Mouse (Mus musculus) thymus, postnatal 14 days (tissue): ENCODE data around the gene Ppp6r3.
"Not testable (repeated sequence)": the region's sequence is repeated elsewhere in the genome, so short reads cannot be mapped to it uniquely, and the experiment has no call there.

Experiments used
- DNase-seq: peaks from one replicate; pipeline ENCODE4 v3.0.0; 2021

The Ppp6r3 gene

GRCm38 (mm10) chr19:3574593-3575094 lies 905 bp downstream of the Ppp6r3 start:
- no peak for DNase-seq

- DNase-seq: no peak
Observed at GRCm38 (mm10) chr19:3564309-3564708, 11.2 kb downstream of the Ppp6r3 start.

GRCm38 (mm10) chr19:3562752-3563151 lies 12.8 kb downstream of the Ppp6r3 start:
- no peak for DNase-seq

- no peak for DNase-seq
Observed at GRCm38 (mm10) chr19:3562298-3562697, 13.3 kb downstream of the Ppp6r3 start.

- no peak for DNase-seq
Observed at GRCm38 (mm10) chr19:3556169-3556827, 19.3 kb downstream of the Ppp6r3 start.

GRCm38 (mm10) chr19:3554785-3555184 lies 20.8 kb downstream of the Ppp6r3 start:
- DNase-seq: no peak

GRCm38 (mm10) chr19:3551573-3552159 lies 23.9 kb downstream of the Ppp6r3 start:
- no peak for DNase-seq

- no peak for DNase-seq
Observed at GRCm38 (mm10) chr19:3550101-3550500, 25.4 kb downstream of the Ppp6r3 start.

- no peak for DNase-seq
Observed at GRCm38 (mm10) chr19:3549263-3549662, 26.3 kb downstream of the Ppp6r3 start.

GRCm38 (mm10) chr19:3548311-3548710 lies 27.2 kb downstream of the Ppp6r3 start:
- no peak for DNase-seq

- DNase-seq: no peak
Observed at GRCm38 (mm10) chr19:3544995-3545394, 30.6 kb downstream of the Ppp6r3 start.

- DNase-seq: no peak
Observed at GRCm38 (mm10) chr19:3542591-3542990, 33.0 kb downstream of the Ppp6r3 start.

GRCm38 (mm10) chr19:3540997-3541396 lies 34.6 kb downstream of the Ppp6r3 start:
- DNase-seq: no peak

- DNase-seq: no peak
Observed at GRCm38 (mm10) chr19:3540254-3540653, 35.3 kb downstream of the Ppp6r3 start.

GRCm38 (mm10) chr19:3539456-3539855 lies 36.1 kb downstream of the Ppp6r3 start:
- DNase-seq: no peak

GRCm38 (mm10) chr19:3537658-3538057 lies 37.9 kb downstream of the Ppp6r3 start:
- DNase-seq: no peak

- DNase-seq: peak; percentile 23
Observed at GRCm38 (mm10) chr19:3534945-3535344, 40.6 kb downstream of the Ppp6r3 start.

- DNase-seq: not testable (repeated sequence)
Observed at GRCm38 (mm10) chr19:3533266-3533966, 42.1 kb downstream of the Ppp6r3 start.

- DNase-seq: no peak
Observed at GRCm38 (mm10) chr19:3532717-3533260, 42.8 kb downstream of the Ppp6r3 start.

- peak; percentile 69 for DNase-seq
Observed at GRCm38 (mm10) chr19:3529781-3530180, 45.8 kb downstream of the Ppp6r3 start.

- no peak for DNase-seq
Observed at GRCm38 (mm10) chr19:3528646-3529045, 46.9 kb downstream of the Ppp6r3 start.

GRCm38 (mm10) chr19:3527531-3527930 lies 48.0 kb downstream of the Ppp6r3 start:
- DNase-seq: no peak

GRCm38 (mm10) chr19:3519471-3520169 lies 55.9 kb downstream of the Ppp6r3 start:
- no peak for DNase-seq
